Mouse (Mus musculus) midbrain, postnatal 0 days (tissue): ENCODE measurements around the gene Pbx1. TPM values are rescaled to one million over a fixed set of nuclear protein-coding genes. Genes with fewer than 3 reads are reported as not detected.

ENCODE experiments used
- ATAC-seq: fragments of 200-750 bp; cut with Nextera tagmentation; 2 replicates; pipeline ENCODE4 v1.8.0; 2017; ENCODE audit warnings: moderate number of reproducible peaks, mild to moderate bottlenecking, moderate TSS enrichment, moderate library complexity; ENCODE audit not compliant: low FRiP score
- DNase-seq: peaks from one replicate; pipeline ENCODE4 v3.0.0-alpha.2; 2015; ENCODE audit warnings: low spot score
- H3K27ac ChIP-seq: fragments of 300-500 bp; sonication (generic); 2 replicates; pipeline ENCODE4 v1.5.1; 2014; ENCODE audit warnings: low read depth, mild to moderate bottlenecking, low read length, mixed read lengths
- H3K27me3 ChIP-seq: fragments of 300-500 bp; sonication (generic); 2 replicates; pipeline ENCODE4 v1.6.1; 2014; ENCODE audit warnings: low read length, control low read depth, mixed read lengths; ENCODE audit not compliant: insufficient read depth
- H3K36me3 ChIP-seq: fragments of 300-500 bp; sonication (generic); 2 replicates; pipeline ENCODE4 v1.6.1; 2014; ENCODE audit warnings: low read length, control low read depth, mixed read lengths; ENCODE audit not compliant: insufficient read depth
- H3K4me1 ChIP-seq: fragments of 300-500 bp; sonication (generic); 2 replicates; pipeline ENCODE4 v1.6.1; 2014; ENCODE audit warnings: mild to moderate bottlenecking, control low read depth, antibody characterized with exemption, low read length, mixed read lengths; ENCODE audit not compliant: insufficient read depth
- H3K4me2 ChIP-seq: fragments of 300-500 bp; sonication (generic); 2 replicates; pipeline ENCODE4 v1.6.1; 2014; ENCODE audit warnings: low read depth, mild to moderate bottlenecking, low read length, mixed read lengths; ENCODE audit not compliant: poor library complexity, severe bottlenecking
- H3K4me3 ChIP-seq: fragments of 300-500 bp; sonication (generic); 2 replicates; pipeline ENCODE4 v1.5.1; 2014; ENCODE audit warnings: low read depth, mild to moderate bottlenecking, low read length, moderate library complexity
- H3K9ac ChIP-seq: fragments of 300-500 bp; sonication (generic); replicated peaks from 2 replicates; pipeline ENCODE4 v1.6.1; 2014; ENCODE audit warnings: mild to moderate bottlenecking, low read length, moderate library complexity, mixed read lengths; ENCODE audit not compliant: poor library complexity, severe bottlenecking
- H3K9me3 ChIP-seq: fragments of 300-500 bp; sonication (generic); 2 replicates; pipeline ENCODE4 v1.6.1; 2016; ENCODE audit warnings: low read length, control low read depth
- CTCF ChIP-seq: IDR thresholded peaks from 2 replicates; pipeline ENCODE4 v1.5.1; 2016; ENCODE audit warnings: antibody characterized with exemption, mild to moderate bottlenecking
- WGBS: fragments of 180-500 bp; shearing (Covaris S2); extraction: QIAGEN DNeasy Blood & Tissue Kit; methylation state at CpG from one replicate; pipeline ENCODE4 v1.1.7; 2014; 5-methylcytosine and 5-hydroxymethylcytosine counted together
- polyA plus RNA-seq: library from polyadenylated mRNA; unstranded; fragments of >200 nt; fragmentation: Nextera tagmentation; extraction: Ambion mirVana; gene quantifications from 2 replicates; pipeline ENCODE4 v1.2.1, GENCODE M21; 2015
- total RNA-seq: library from RNA; depleted of rRNA; stranded (reverse); fragments of >200 nt; gene quantifications from 2 replicates; pipeline ENCODE4 v1.2.3, GENCODE M21; 2014

Gene Pbx1
- total and polyA plus RNA-seq, 2 experiments from 2014 or later: 57.6 to 83.4 TPM

- peak overlapping the region; percentile 71; the same call in 1 of the 2 replicates for H3K27ac ChIP-seq
- WGBS: 18% methylated on average over 6 of the region's 6 CpGs
- no peaks in the 10 kb centered on the region for H3K9me3 ChIP-seq
- peaks cover 7% of the 10 kb centered on the region; the same call in 1 of the 2 replicates for H3K4me1 ChIP-seq
- H3K36me3 ChIP-seq: no peaks in the 10 kb centered on the region
- peak overlapping the region; percentile 48 for H3K9ac ChIP-seq
- peak overlapping the region; percentile 69 for H3K4me2 ChIP-seq
- DNase-seq (no peak), ATAC-seq (no peak)
- TF ChIP-seq CTCF: no peak
- H3K27me3 ChIP-seq: no peaks in the 10 kb centered on the region
- peak overlapping the region; percentile 71 for H3K4me3 ChIP-seq
These were observed 3.8 kb downstream of the Pbx1 start for GRCm38 (mm10) chr1:168428255-168428654.

- H3K4me1 ChIP-seq: peaks cover 10% of the 10 kb centered on the region
- TF ChIP-seq CTCF: no peak
- H3K4me3 ChIP-seq: peak overlapping the region; percentile 71
- H3K36me3 ChIP-seq: no peaks in the 10 kb centered on the region
- H3K4me2 ChIP-seq: peak overlapping the region; percentile 69
- ATAC-seq: no peak
- no peaks in the 10 kb centered on the region for H3K9me3 ChIP-seq
- DNase-seq: no peak
- 13% methylated on average over 4 of the region's 4 CpGs for WGBS
- peak overlapping the region; percentile 48 for H3K9ac ChIP-seq
- H3K27me3 ChIP-seq: no peaks in the 10 kb centered on the region
- H3K27ac ChIP-seq: peak overlapping the region; percentile 71
These were observed 4.5 kb downstream of the Pbx1 start for GRCm38 (mm10) chr1:168427596-168427995.

GRCm38 (mm10) chr1:168426900-168427299 lies 5.2 kb downstream of the Pbx1 start:
- no peak for DNase-seq
- 44% methylated on average over 9 of the region's 9 CpGs for WGBS

GRCm38 (mm10) chr1:168426281-168426680 lies 5.8 kb downstream of the Pbx1 start:
- 28% methylated on average over 7 of the region's 7 CpGs for WGBS
- Histone ChIP-seq H3K9ac (peak overlapping the region; percentile 48), H3K27me3 (no peaks in the 10 kb centered on the region), H3K36me3 (no peaks in the 10 kb centered on the region; the same call in 1 of the 2 replicates), H3K9me3 (no peaks in the 10 kb centered on the region), H3K4me1 (peaks cover 10% of the 10 kb centered on the region), H3K27ac (peak overlapping the region; percentile 71), H3K4me3 (peak overlapping the region; percentile 71), H3K4me2 (peak overlapping the region; percentile 69)
- ATAC-seq (no peak), DNase-seq (no peak)
- TF ChIP-seq CTCF: no peak

More at GRCm38 (mm10) chr1:168426900-168427299, 5.2 kb downstream of the Pbx1 start:
- peaks cover 10% of the 10 kb centered on the region for H3K4me1 ChIP-seq
- H3K9me3 ChIP-seq: no peaks in the 10 kb centered on the region
- no peaks in the 10 kb centered on the region; the same call in 1 of the 2 replicates for H3K36me3 ChIP-seq
- peak overlapping the region; percentile 48 for H3K9ac ChIP-seq
- peak overlapping the region; percentile 71 for H3K4me3 ChIP-seq
- TF ChIP-seq CTCF: no peak
- peak overlapping the region; percentile 71 for H3K27ac ChIP-seq
- no peak for ATAC-seq
- H3K4me2 ChIP-seq: peak overlapping the region; percentile 69
- H3K27me3 ChIP-seq: no peaks in the 10 kb centered on the region

GRCm38 (mm10) chr1:168425017-168425705 lies 6.9 kb downstream of the Pbx1 start:
- Histone ChIP-seq H3K27ac (no peak overlapping the region), H3K9ac (peak overlapping the region; percentile 34; the same call in 1 of the 2 replicates), H3K4me2 (peak overlapping the region; percentile 69), H3K36me3 (no peaks in the 10 kb centered on the region; the same call in 1 of the 2 replicates), H3K4me3 (peak overlapping the region; percentile 71), H3K4me1 (peaks cover 10% of the 10 kb centered on the region), H3K27me3 (no peaks in the 10 kb centered on the region), H3K9me3 (no peaks in the 10 kb centered on the region)
- ATAC-seq (no peak), DNase-seq (no peak)
- TF ChIP-seq CTCF: no peak
- 27% methylated on average over 5 of the region's 5 CpGs for WGBS

GRCm38 (mm10) chr1:168423389-168423930 lies 8.6 kb downstream of the Pbx1 start:
- Histone ChIP-seq H3K27me3 (no peaks in the 10 kb centered on the region), H3K36me3 (no peaks in the 10 kb centered on the region; the same call in 1 of the 2 replicates), H3K4me3 (peak overlapping the region; percentile 71; the same call in 1 of the 2 replicates), H3K27ac (peak overlapping the region; percentile 43; the same call in 1 of the 2 replicates), H3K4me2 (peak overlapping the region; percentile 50), H3K4me1 (peaks cover 10% of the 10 kb centered on the region), H3K9me3 (no peaks in the 10 kb centered on the region), H3K9ac (no peak overlapping the region)
- no peak for TF ChIP-seq CTCF
- 53% methylated on average over 11 of the region's 11 CpGs for WGBS
- no peak for DNase-seq
- ATAC-seq: no peak
